In genomic region chr13:9430724-9431123, GRCm38 (mm10) we compare ENCODE assay signal across 23 mouse cellular contexts.
DNase-seq lines count a peak whose midpoint lies in the region; ATAC-seq and TF ChIP-seq lines count a peak whose summit lies in the region.
"Had no signal": no experiment of that assay in that cellular context is flagged by ENCODE, and none has a peak within 500 bp of the region (broad histone marks: within the 10 kb centered on the region; RNA-seq: fewer than 3 reads in every experiment).

No protein-coding gene starts in this region.

- no peaks in the 10 kb centered on the region for H3K27me3 ChIP-seq in heart, postnatal 0 days (ENCODE audit: control insufficient read depth, insufficient read depth, low read length)
- H3K27me3 ChIP-seq in heart, embryonic 11.5 days (ENCODE audit: control insufficient read depth, insufficient read depth, low read length), result no peaks in the 10 kb centered on the region
- H3K27me3 ChIP-seq: forebrain, embryonic 15.5 days; heart, embryonic 12.5 days; heart, embryonic 15.5 days had no signal

- DNase-seq in frontal cortex, postnatal 10 days (ENCODE audit: low spot score in 2 of 2), result no peak
- no peak for DNase-seq in heart, postnatal 0 days (ENCODE audit: low spot score)
- peak; percentile 54 for DNase-seq in brain, adult 2 months (ENCODE audit: low read depth, low spot score)
- peak; percentile 14 for DNase-seq in brain, embryonic 18.5 days (ENCODE audit: low read depth, low spot score)
- no peak for DNase-seq in testis, postnatal 14 days (ENCODE audit: low spot score)
- DNase-seq: adrenal gland, adult 2 months; adrenal gland, postnatal 14 days; cerebellum, adult 18-20 months; cerebellum, adult 9-10 months; cerebellum, postnatal 14 days; gastrocnemius, postnatal 25 days; heart, postnatal 14 days; heart, postnatal 4 days; kidney, adult 18-20 months had no signal

- no peaks in the 10 kb centered on the region for H3K36me3 ChIP-seq in heart, postnatal 0 days (replicated peaks; ENCODE audit: control insufficient read depth, insufficient read depth, low read length)
- no peaks in the 10 kb centered on the region for H3K36me3 ChIP-seq in heart, embryonic 11.5 days (ENCODE audit: control insufficient read depth, insufficient read depth, low read length)
- H3K36me3 ChIP-seq: forebrain, embryonic 10.5 days; forebrain, embryonic 15.5 days; heart, embryonic 12.5 days; heart, embryonic 15.5 days had no signal

- TF ChIP-seq CTCF in heart, postnatal 0 days (IDR thresholded peaks at IDR 0.05; ENCODE audit: low read depth), result no peak

- 88% methylated on average over 2 of the region's 2 CpGs for WGBS in heart, postnatal 0 days
- WGBS in heart, embryonic 11.5 days (ENCODE audit: insufficient replicate concordance), result 87% methylated on average over 2 of the region's 2 CpGs

- no peak overlapping the region for H3K9ac ChIP-seq in heart, postnatal 0 days (replicated peaks; ENCODE audit: low read depth, low read length)
- no peak overlapping the region for H3K9ac ChIP-seq in heart, embryonic 11.5 days (ENCODE audit: low read depth, low read length)
- H3K9ac ChIP-seq: forebrain, embryonic 15.5 days; heart, embryonic 12.5 days; heart, embryonic 15.5 days; hindbrain, embryonic 14.5 days had no signal

- TF ChIP-seq EP300 in heart, postnatal 0 days (IDR thresholded peaks at IDR 0.05; ENCODE audit: low read depth), result no peak

- no peak overlapping the region for H3K4me2 ChIP-seq in heart, postnatal 0 days (ENCODE audit: low read depth, low read length)
- H3K4me2 ChIP-seq in heart, embryonic 11.5 days, result no peak overlapping the region
- H3K4me2 ChIP-seq: forebrain, embryonic 15.5 days; heart, embryonic 12.5 days; heart, embryonic 15.5 days; hindbrain, embryonic 14.5 days had no signal

- H3K27ac ChIP-seq in heart, postnatal 0 days (ENCODE audit: low read depth), result peak overlapping the region; percentile 61; the same call in 1 of the 2 replicates
- H3K27ac ChIP-seq in heart, embryonic 11.5 days (ENCODE audit: low read depth, low read length), result no peak overlapping the region
- H3K27ac ChIP-seq: forebrain, embryonic 10.5 days; forebrain, embryonic 15.5 days; heart, embryonic 15.5 days; hindbrain, embryonic 14.5 days; hindbrain, postnatal 0 days had no signal

- peaks cover 3% of the 10 kb centered on the region; the same call in 1 of the 2 replicates for H3K9me3 ChIP-seq in heart, postnatal 0 days (replicated peaks; ENCODE audit: control insufficient read depth, low read length)
- no peaks in the 10 kb centered on the region for H3K9me3 ChIP-seq in heart, embryonic 11.5 days (replicated peaks; ENCODE audit: control insufficient read depth, low read length)
- H3K9me3 ChIP-seq: heart, embryonic 15.5 days had no signal

- peak; percentile 92 for ATAC-seq in frontal cortex, adult (ENCODE audit: low TSS enrichment)
- no peak for ATAC-seq in heart, postnatal 0 days (ENCODE audit: insufficient read depth, low read depth)
- ATAC-seq in heart, embryonic 11.5 days (replicated peaks; ENCODE audit: insufficient number of reproducible peaks, low FRiP score, low TSS enrichment), result no peak
- ATAC-seq: forebrain, embryonic 15.5 days; hindbrain, postnatal 0 days; intestine, embryonic 16.5 days had no signal

- H3K4me3 ChIP-seq in heart, postnatal 0 days (ENCODE audit: low read depth, low read length), result no peak overlapping the region
- no peak overlapping the region for H3K4me3 ChIP-seq in heart, embryonic 11.5 days (ENCODE audit: low read depth, low read length)
- H3K4me3 ChIP-seq: forebrain, embryonic 10.5 days; forebrain, embryonic 15.5 days; heart, embryonic 12.5 days; heart, embryonic 15.5 days had no signal

- H3K4me1 ChIP-seq in heart, postnatal 0 days (ENCODE audit: control insufficient read depth, insufficient read depth), result peaks cover 33% of the 10 kb centered on the region
- H3K4me1 ChIP-seq in heart, embryonic 11.5 days (ENCODE audit: control insufficient read depth, insufficient read depth, low read length), result peaks cover 7% of the 10 kb centered on the region
- H3K4me1 ChIP-seq: forebrain, embryonic 10.5 days; forebrain, embryonic 15.5 days had no signal

Comparison
In these comparisons a context has a peak if more than half of its experiments do, and no peak if none do; other contexts are left out.
1. DNase-seq: peak in brain, adult 2 months (single experiment) and brain, embryonic 18.5 days (single experiment); none in frontal cortex, postnatal 10 days (0 of 2), heart, postnatal 0 days (single experiment) and testis, postnatal 14 days (single experiment).